ENCODE assay signal across 11 mouse cellular contexts in genomic region chr11:96713210-96714005, GRCm38 (mm10).
DNase-seq lines count a peak whose midpoint lies in the region; ATAC-seq and TF ChIP-seq lines count a peak whose summit lies in the region.
"Had no signal": no experiment of that assay in that cellular context is flagged by ENCODE, and none has a peak within 500 bp of the region (broad histone marks: within the 10 kb centered on the region; RNA-seq: fewer than 3 reads in every experiment).

No protein-coding gene starts in this region.

- H3K4me1 ChIP-seq in midbrain, embryonic 16.5 days (ENCODE audit: control insufficient read depth, insufficient read depth, low read length), result peaks cover 8% of the 10 kb centered on the region
- H3K4me1 ChIP-seq in midbrain, embryonic 15.5 days, result 0 out of 2 replicates have a peak, but pooled peaks cover 8% of the 10 kb centered on the region
- peaks cover 27% of the 10 kb centered on the region for H3K4me1 ChIP-seq in hindbrain, embryonic 13.5 days (replicated peaks)
- H3K4me1 ChIP-seq in stomach, postnatal 0 days (replicated peaks; ENCODE audit: control insufficient read depth, insufficient read depth), result no peaks in the 10 kb centered on the region

- WGBS in midbrain, embryonic 16.5 days, result 46% methylated on average over 18 of the region's 18 CpGs
- WGBS in midbrain, embryonic 15.5 days, result 52% methylated on average over 18 of the region's 18 CpGs
- 54% methylated on average over 18 of the region's 18 CpGs for WGBS in hindbrain, embryonic 13.5 days
- 60% methylated on average over 18 of the region's 18 CpGs for WGBS in stomach, postnatal 0 days

- H3K9ac ChIP-seq in midbrain, embryonic 16.5 days (ENCODE audit: low read depth, low read length), result no peak overlapping the region
- H3K9ac ChIP-seq in midbrain, embryonic 15.5 days, result no peak overlapping the region
- H3K9ac ChIP-seq in hindbrain, embryonic 13.5 days, result no peak overlapping the region
- no peak overlapping the region for H3K9ac ChIP-seq in stomach, postnatal 0 days (ENCODE audit: low read length)
- H3K9ac ChIP-seq: liver, embryonic 12.5 days had no signal

- no peak for TF ChIP-seq CTCF in gastrocnemius, adult 2 months (IDR thresholded peaks at IDR 0.05)
- no peak for TF ChIP-seq CTCF in stomach, postnatal 0 days (IDR thresholded peaks at IDR 0.05; ENCODE audit: low read depth)

- intact Hi-C loops in gastrocnemius, adult 2 months (cut with DNase I), result no loop called here

- peak overlapping the region; percentile 6; the same call in 1 of the 2 replicates for H3K4me2 ChIP-seq in midbrain, embryonic 16.5 days (ENCODE audit: low read length)
- H3K4me2 ChIP-seq in midbrain, embryonic 15.5 days, result no peak overlapping the region
- H3K4me2 ChIP-seq in hindbrain, embryonic 13.5 days, result no peak overlapping the region
- H3K4me2 ChIP-seq in stomach, postnatal 0 days (replicated peaks; ENCODE audit: low read depth), result no peak overlapping the region
- H3K4me2 ChIP-seq: liver, embryonic 12.5 days had no signal

- no peak overlapping the region; the same call in 1 of the 2 replicates for H3K4me3 ChIP-seq in gastrocnemius, adult 2 months
- no peak overlapping the region for H3K4me3 ChIP-seq in midbrain, embryonic 16.5 days (ENCODE audit: low read depth, low read length)
- no peak overlapping the region for H3K4me3 ChIP-seq in midbrain, embryonic 15.5 days
- no peak overlapping the region for H3K4me3 ChIP-seq in hindbrain, embryonic 13.5 days
- no peak overlapping the region for H3K4me3 ChIP-seq in stomach, postnatal 0 days (ENCODE audit: low read depth, low read length)
- H3K4me3 ChIP-seq: liver, embryonic 12.5 days had no signal

- no peak overlapping the region for H3K27ac ChIP-seq in gastrocnemius, adult 2 months
- no peak overlapping the region for H3K27ac ChIP-seq in midbrain, embryonic 16.5 days (ENCODE audit: low read length)
- no peak overlapping the region for H3K27ac ChIP-seq in midbrain, embryonic 15.5 days
- peak overlapping the region; percentile 65 for H3K27ac ChIP-seq in hindbrain, embryonic 13.5 days
- no peak overlapping the region for H3K27ac ChIP-seq in stomach, postnatal 0 days (replicated peaks)
- H3K27ac ChIP-seq: liver, embryonic 12.5 days had no signal

- H3K36me3 ChIP-seq in midbrain, embryonic 16.5 days (ENCODE audit: control insufficient read depth, insufficient read depth, low read length), result no peaks in the 10 kb centered on the region
- H3K36me3 ChIP-seq in midbrain, embryonic 15.5 days (replicated peaks), result no peaks in the 10 kb centered on the region
- H3K36me3 ChIP-seq in hindbrain, embryonic 13.5 days, result no peaks in the 10 kb centered on the region
- no peaks in the 10 kb centered on the region for H3K36me3 ChIP-seq in stomach, postnatal 0 days (ENCODE audit: control insufficient read depth, insufficient read depth, low read length)
- H3K36me3 ChIP-seq: liver, embryonic 12.5 days had no signal

- peak; percentile 27 for DNase-seq in gastrocnemius, adult 2 months
- no peak for DNase-seq in gastrocnemius, postnatal 10 days
- DNase-seq in stomach, postnatal 0 days (ENCODE audit: low spot score), result no peak
- DNase-seq in cerebellum, adult 11-12 months, result no peak
- DNase-seq: adrenal gland, postnatal 25 days; kidney, postnatal 36 days had no signal

- H3K27me3 ChIP-seq in midbrain, embryonic 16.5 days (ENCODE audit: control insufficient read depth, insufficient read depth, low read depth, low read length), result no peaks in the 10 kb centered on the region
- no peaks in the 10 kb centered on the region for H3K27me3 ChIP-seq in midbrain, embryonic 15.5 days (replicated peaks)
- H3K27me3 ChIP-seq in hindbrain, embryonic 13.5 days, result no peaks in the 10 kb centered on the region
- no peaks in the 10 kb centered on the region for H3K27me3 ChIP-seq in stomach, postnatal 0 days (ENCODE audit: control insufficient read depth, insufficient read depth, low read length)

- H3K9me3 ChIP-seq in midbrain, embryonic 16.5 days (replicated peaks; ENCODE audit: control insufficient read depth, low read length, poor library complexity, severe bottlenecking), result no peaks in the 10 kb centered on the region
- H3K9me3 ChIP-seq in midbrain, embryonic 15.5 days, result no peaks in the 10 kb centered on the region
- no peaks in the 10 kb centered on the region for H3K9me3 ChIP-seq in hindbrain, embryonic 13.5 days
- no peaks in the 10 kb centered on the region for H3K9me3 ChIP-seq in stomach, postnatal 0 days (ENCODE audit: control insufficient read depth, low read length)
- H3K9me3 ChIP-seq: liver, embryonic 12.5 days had no signal

- ATAC-seq in midbrain, embryonic 16.5 days, result no peak
- no peak for ATAC-seq in midbrain, embryonic 15.5 days (replicated peaks)
- ATAC-seq in hindbrain, embryonic 13.5 days (ENCODE audit: low FRiP score), result no peak
- ATAC-seq in stomach, postnatal 0 days (ENCODE audit: low FRiP score, low TSS enrichment), result peak; percentile 35; the same call in 1 of the 2 replicates
- ATAC-seq in megakaryocyte progenitor cell, adult 5-6 weeks (replicated peaks; ENCODE audit: poor library complexity), result no peak
- ATAC-seq: liver, embryonic 12.5 days had no signal

- TF ChIP-seq EP300 in stomach, postnatal 0 days (optimal IDR thresholded peaks at IDR 0.05), result no peak
